Mouse (Mus musculus) cerebellum, postnatal 4 days (tissue): ENCODE data around the gene Usp34.
"Not testable (repeated sequence)": the region's sequence is repeated elsewhere in the genome, so short reads cannot be mapped to it uniquely, and the experiment has no call there.

Experiments used
- DNase-seq, 2 experiments: peaks; one replicate each; pipeline ENCODE4 v3.0.0; 2022; ENCODE audit warnings: low spot score in 2 of 2, mixed read lengths in 1 of 2

Gene Usp34

DNA sequence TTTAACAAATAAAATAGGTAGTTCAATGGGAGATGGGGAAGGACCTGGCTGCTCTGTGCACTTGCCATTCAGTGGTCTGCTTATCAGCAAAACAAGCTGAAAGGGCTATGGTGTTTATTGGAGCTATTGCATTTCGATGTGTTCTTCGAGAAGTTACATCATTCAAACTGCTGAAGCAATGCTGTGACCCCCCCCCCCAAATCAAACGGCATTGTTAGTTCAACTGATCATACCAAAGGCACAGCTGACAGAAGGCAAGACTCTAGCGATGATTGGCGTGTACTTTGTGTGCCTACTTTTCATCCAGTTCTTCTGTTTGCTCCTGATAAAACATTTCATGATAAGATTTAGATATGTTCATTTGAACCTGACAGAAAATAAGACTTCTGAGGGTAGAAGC is 191.9 kb downstream of the Usp34 start:
- DNase-seq, result no peak

DNA sequence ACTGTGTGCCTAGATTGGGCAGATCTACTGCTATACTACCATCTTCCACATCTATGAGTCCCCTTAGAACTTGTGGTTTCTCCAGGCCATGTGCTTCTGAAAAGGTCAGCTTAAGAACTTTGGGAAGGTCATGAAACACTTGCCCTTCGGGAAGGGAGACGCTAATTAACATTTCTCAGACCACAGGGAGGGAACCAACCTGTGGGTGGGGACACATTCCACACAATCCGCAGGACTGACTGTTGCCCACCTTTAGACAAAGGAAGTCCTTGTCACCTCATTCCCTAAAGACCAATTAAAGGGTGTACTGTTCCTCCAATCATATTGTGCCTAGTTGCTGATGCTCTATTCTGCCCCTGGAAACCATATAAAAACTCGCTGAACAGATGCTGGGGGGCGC is 198.1 kb downstream of the Usp34 start:
- not testable (repeated sequence) for DNase-seq

DNA sequence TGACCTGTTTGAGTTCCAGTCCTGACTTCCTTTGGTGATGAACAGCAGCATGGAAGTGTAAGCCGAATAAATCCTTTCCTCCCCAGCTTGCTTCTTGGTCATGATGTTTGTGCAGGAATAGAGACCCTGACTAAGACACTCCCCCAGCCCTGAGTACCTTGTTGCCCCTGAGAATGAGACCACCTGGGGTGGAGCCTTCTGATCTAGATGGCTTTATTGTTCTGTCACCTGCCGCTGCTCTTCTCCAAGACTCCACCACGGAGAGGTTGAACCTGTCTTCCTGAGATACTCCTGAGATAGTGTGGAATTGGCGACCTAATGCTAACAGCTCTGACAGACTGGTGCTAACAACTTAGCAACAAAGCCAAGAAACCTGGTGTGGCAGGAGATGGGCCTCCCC is 208.1 kb downstream of the Usp34 start:
- DNase-seq, result not testable (repeated sequence)

DNA sequence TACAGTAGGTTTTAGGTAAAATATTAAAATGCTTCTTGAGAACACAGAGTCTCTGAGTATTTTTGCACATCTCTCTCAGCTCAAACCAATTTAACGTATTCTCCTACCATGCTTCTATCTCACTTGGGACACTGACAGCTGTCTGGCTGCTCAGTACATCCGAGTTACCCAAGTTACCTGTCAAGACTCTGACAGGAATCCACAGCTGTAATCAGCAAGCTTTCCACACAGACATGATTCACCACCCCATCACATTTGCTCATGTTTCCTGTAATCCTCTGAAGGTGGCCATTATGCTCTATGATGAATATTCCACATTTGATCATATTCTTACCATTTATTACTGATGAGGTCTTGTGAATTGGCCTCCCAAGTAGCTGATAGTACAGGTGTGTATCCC is 208.6 kb downstream of the Usp34 start:
- DNase-seq, result no peak

DNA sequence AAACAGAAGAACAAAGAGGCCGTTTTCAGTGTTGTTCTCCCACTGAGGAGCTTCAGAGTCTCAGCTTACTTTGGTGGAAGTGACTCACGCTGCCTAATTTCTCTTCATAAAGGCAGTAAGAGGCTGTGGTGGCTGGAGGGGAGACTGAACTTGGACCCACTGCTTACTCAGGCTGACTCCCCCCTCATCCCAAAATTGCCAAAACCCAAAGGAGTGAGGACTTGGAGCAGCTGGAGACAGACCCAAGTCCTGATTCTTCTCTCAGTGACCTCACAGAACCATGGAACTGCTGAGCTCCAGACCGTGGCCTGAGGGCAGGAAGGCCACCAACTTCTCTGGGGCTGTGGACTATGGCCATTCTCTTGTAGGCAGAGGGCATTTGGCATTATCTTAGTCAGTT is 212.3 kb downstream of the Usp34 start:
- DNase-seq, result no peak

DNA sequence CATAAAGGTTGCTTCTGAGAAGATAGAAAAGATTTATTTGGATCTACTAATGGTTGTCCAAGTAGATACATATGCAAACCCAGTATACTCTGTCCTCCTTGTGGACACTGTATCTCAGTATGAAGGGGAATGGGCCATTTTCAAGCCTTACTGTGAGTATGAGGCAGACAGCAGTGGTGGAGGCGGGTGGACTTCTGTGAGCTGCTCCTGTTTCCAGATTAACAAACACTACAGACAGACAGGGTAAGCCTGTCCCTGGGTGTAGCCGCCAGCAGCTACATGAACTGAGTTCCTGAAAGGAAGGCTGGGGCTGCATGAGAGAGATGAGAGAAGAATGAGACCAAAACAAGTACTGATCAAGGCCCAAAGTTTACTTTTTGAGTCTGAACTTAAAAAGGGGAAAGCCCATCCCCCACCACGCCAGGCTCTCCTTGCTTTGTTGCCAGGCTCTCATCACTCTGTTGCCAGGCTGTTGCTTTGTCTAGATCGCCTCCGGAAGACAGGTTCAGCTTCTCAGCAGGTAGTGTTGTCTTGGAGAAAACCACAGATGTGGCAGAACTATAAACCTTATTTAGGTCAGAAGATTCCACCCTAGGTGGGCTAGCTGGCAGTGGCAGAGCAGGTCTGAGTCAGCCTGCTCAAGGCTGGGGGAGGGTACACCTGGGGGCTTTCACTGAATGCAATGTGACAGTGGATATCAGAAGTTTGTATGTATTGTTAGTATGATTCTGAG is 213.9 kb downstream of the Usp34 start, which contains the start of gene 1700093K21Rik:
TSS of gene 1700093K21Rik (minus strand) at position 683 of the 733 bp plus-strand sequence.
- DNase-seq, result no peak

DNA sequence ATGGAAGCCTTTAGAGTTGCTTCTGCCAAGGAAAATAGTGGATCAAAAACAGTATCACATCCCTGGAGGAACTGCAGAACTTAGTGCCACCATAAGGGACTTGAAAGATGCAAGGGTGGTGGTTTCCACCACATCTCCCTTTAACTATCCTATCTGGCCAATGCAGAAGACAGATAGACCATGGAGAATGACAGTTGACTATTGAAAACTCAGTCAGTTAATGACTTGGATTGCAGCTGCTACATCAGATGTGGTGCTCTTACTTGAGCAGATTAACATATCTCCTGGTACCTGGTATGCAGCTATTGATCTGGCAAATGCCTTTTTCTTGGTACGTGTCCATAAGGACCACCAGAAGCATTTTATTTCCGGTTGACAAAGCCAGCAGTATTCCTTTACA is 230.8 kb downstream of the Usp34 start:
- DNase-seq, result no peak
